Mouse (Mus musculus): ENCODE measurements around the gene Lama5. TPM values are rescaled to one million over a fixed set of nuclear protein-coding genes. Genes with fewer than 3 reads are reported as not detected.

The Lama5 gene
- polyA plus RNA-seq, 1 experiment from 2014 or later = 1.2 TPM

Small RNA genes lying within 50 kb of the gene (microRNA-seq; reads per million reads assigned to microRNA genes)
- not detected for gene Mir3091
- not detected for gene Mir7005

Other genes starting within 250 kb of the Lama5 start
- 6.6 TPM in 2 replicates for gene Taf4, start 249.2 kb downstream of the Lama5 start, polyA plus RNA-seq (2014; fragmentation: Nextera tagmentation; extraction: Ambion mirVana)
- 14.1 and 17.3 TPM in 2 replicates for gene Lsm14b, start 200.9 kb downstream of the Lama5 start, polyA plus RNA-seq (2014; fragmentation: Nextera tagmentation; extraction: Ambion mirVana)
- 585 and 653 TPM in 2 replicates for gene Psma7, start 183.4 kb downstream of the Lama5 start, polyA plus RNA-seq (2014; fragmentation: Nextera tagmentation; extraction: Ambion mirVana)
- 57.8 and 58.8 TPM in 2 replicates for gene Ss18l1, start 183.3 kb downstream of the Lama5 start, polyA plus RNA-seq (2014; fragmentation: Nextera tagmentation; extraction: Ambion mirVana)
- 33.3 and 34.2 TPM in 2 replicates for gene Mtg2, start 155.3 kb downstream of the Lama5 start, polyA plus RNA-seq (2014; fragmentation: Nextera tagmentation; extraction: Ambion mirVana)
- 1.5 and 1.8 TPM in 2 replicates for gene Hrh3, start 121.4 kb downstream of the Lama5 start, polyA plus RNA-seq (2014; fragmentation: Nextera tagmentation; extraction: Ambion mirVana)
- gene Osbpl2, start 106.6 kb downstream of the Lama5 start, polyA plus RNA-seq (2014; fragmentation: Nextera tagmentation; extraction: Ambion mirVana) = 77.4 and 78.2 TPM in 2 replicates
- gene Adrm1, start 54.4 kb downstream of the Lama5 start, polyA plus RNA-seq (2014; fragmentation: Nextera tagmentation; extraction: Ambion mirVana) = 147 and 154 TPM in 2 replicates
- 398 and 421 TPM in 2 replicates for gene Rps21, start 31.5 kb upstream of the Lama5 start, polyA plus RNA-seq (2014; fragmentation: Nextera tagmentation; extraction: Ambion mirVana)
- 32.9 and 33.3 TPM in 2 replicates for gene Cables2, start 47.6 kb upstream of the Lama5 start, polyA plus RNA-seq (2014; fragmentation: Nextera tagmentation; extraction: Ambion mirVana)
- gene Rbbp8nl, start 64.0 kb upstream of the Lama5 start, polyA plus RNA-seq (2014; fragmentation: Nextera tagmentation; extraction: Ambion mirVana) = not detected in 2 replicates
- not detected in 2 replicates for gene Gata5, start 108.8 kb upstream of the Lama5 start, polyA plus RNA-seq (2014; fragmentation: Nextera tagmentation; extraction: Ambion mirVana)
- 2.0 and 2.4 TPM in 2 replicates for gene Slco4a1, start 230.4 kb upstream of the Lama5 start, polyA plus RNA-seq (2014; fragmentation: Nextera tagmentation; extraction: Ambion mirVana)